Mouse (Mus musculus): Measurements from ENCODE around the gene Gpr107. TPM values are rescaled to one million over a fixed set of nuclear protein-coding genes. Genes with fewer than 3 reads are reported as not detected.

Gene Gpr107
- polyA plus RNA-seq, 1 experiment = 34.5 TPM

- Histone ChIP-seq H3K36me3 (ENCODE audit: control insufficient read depth, insufficient read depth, low read length) (0 out of 2 replicates have a peak, but pooled peaks cover 2% of the 10 kb centered on the region), H3K27me3 (ENCODE audit: control insufficient read depth, insufficient read depth, low read length) (no peaks in the 10 kb centered on the region), H3K4me1 (ENCODE audit: control insufficient read depth, insufficient read depth, low read length) (no peaks in the 10 kb centered on the region), H3K27ac (ENCODE audit: control insufficient read depth, insufficient read depth, low read depth, low read length) (no peak overlapping the region), H3K4me3 (ENCODE audit: control insufficient read depth, low read depth, low read length) (no peak overlapping the region)
- TF ChIP-seq POLR2A (IDR thresholded peaks at IDR 0.05; ENCODE audit: control insufficient read depth, low read depth, low read length) = no peak
- TF ChIP-seq CTCF (IDR thresholded peaks at IDR 0.05; ENCODE audit: control insufficient read depth, insufficient read depth, insufficient replicate concordance, low read depth, low read length) = no peak
These were observed 57.4 kb downstream of the Gpr107 start for GRCm38 (mm10) chr2:31209525-31209924.

GRCm38 (mm10) chr2:31210144-31210847 lies 58.2 kb downstream of the Gpr107 start:
- no peak overlapping the region for H3K27ac ChIP-seq (ENCODE audit: control insufficient read depth, insufficient read depth, low read depth, low read length)

GRCm38 (mm10) chr2:31211204-31211603 lies 59.1 kb downstream of the Gpr107 start:
- Histone ChIP-seq H3K4me3 (ENCODE audit: control insufficient read depth, low read depth, low read length) (no peak overlapping the region), H3K27ac (ENCODE audit: control insufficient read depth, insufficient read depth, low read depth, low read length) (no peak overlapping the region), H3K4me1 (ENCODE audit: control insufficient read depth, insufficient read depth, low read length) (no peaks in the 10 kb centered on the region), H3K36me3 (ENCODE audit: control insufficient read depth, insufficient read depth, low read length) (peaks cover 2% of the 10 kb centered on the region; the same call in 1 of the 2 replicates), H3K27me3 (ENCODE audit: control insufficient read depth, insufficient read depth, low read length) (no peaks in the 10 kb centered on the region)
- TF ChIP-seq CTCF (IDR thresholded peaks at IDR 0.05; ENCODE audit: control insufficient read depth, insufficient read depth, insufficient replicate concordance, low read depth, low read length) = no peak
- TF ChIP-seq POLR2A (IDR thresholded peaks at IDR 0.05; ENCODE audit: control insufficient read depth, low read depth, low read length) = no peak

More at GRCm38 (mm10) chr2:31210144-31210847, 58.2 kb downstream of the Gpr107 start:
- Histone ChIP-seq H3K36me3 (ENCODE audit: control insufficient read depth, insufficient read depth, low read length) (peaks cover 2% of the 10 kb centered on the region; the same call in 1 of the 2 replicates), H3K4me1 (ENCODE audit: control insufficient read depth, insufficient read depth, low read length) (no peaks in the 10 kb centered on the region), H3K27me3 (ENCODE audit: control insufficient read depth, insufficient read depth, low read length) (no peaks in the 10 kb centered on the region), H3K4me3 (ENCODE audit: control insufficient read depth, low read depth, low read length) (no peak overlapping the region)
- TF ChIP-seq CTCF (IDR thresholded peaks at IDR 0.05; ENCODE audit: control insufficient read depth, insufficient read depth, insufficient replicate concordance, low read depth, low read length) = no peak
- TF ChIP-seq POLR2A (IDR thresholded peaks at IDR 0.05; ENCODE audit: control insufficient read depth, low read depth, low read length) = no peak

- Histone ChIP-seq H3K4me1 (ENCODE audit: control insufficient read depth, insufficient read depth, low read length) (no peaks in the 10 kb centered on the region), H3K27ac (ENCODE audit: control insufficient read depth, insufficient read depth, low read depth, low read length) (no peak overlapping the region), H3K27me3 (ENCODE audit: control insufficient read depth, insufficient read depth, low read length) (no peaks in the 10 kb centered on the region), H3K4me3 (ENCODE audit: control insufficient read depth, low read depth, low read length) (no peak overlapping the region), H3K36me3 (ENCODE audit: control insufficient read depth, insufficient read depth, low read length) (peaks cover 2% of the 10 kb centered on the region; the same call in 1 of the 2 replicates)
- no peak for TF ChIP-seq CTCF (IDR thresholded peaks at IDR 0.05; ENCODE audit: control insufficient read depth, insufficient read depth, insufficient replicate concordance, low read depth, low read length)
- TF ChIP-seq POLR2A (IDR thresholded peaks at IDR 0.05; ENCODE audit: control insufficient read depth, low read depth, low read length) = no peak
These were observed 62.2 kb downstream of the Gpr107 start for GRCm38 (mm10) chr2:31214211-31214796.

GRCm38 (mm10) chr2:31218611-31219010 lies 66.5 kb downstream of the Gpr107 start:
- Histone ChIP-seq H3K4me3 (ENCODE audit: control insufficient read depth, low read depth, low read length) (no peak overlapping the region), H3K27ac (ENCODE audit: control insufficient read depth, insufficient read depth, low read depth, low read length) (no peak overlapping the region), H3K4me1 (ENCODE audit: control insufficient read depth, insufficient read depth, low read length) (no peaks in the 10 kb centered on the region), H3K36me3 (ENCODE audit: control insufficient read depth, insufficient read depth, low read length) (no peaks in the 10 kb centered on the region; the same call in 1 of the 2 replicates), H3K27me3 (ENCODE audit: control insufficient read depth, insufficient read depth, low read length) (no peaks in the 10 kb centered on the region)
- TF ChIP-seq POLR2A (IDR thresholded peaks at IDR 0.05; ENCODE audit: control insufficient read depth, low read depth, low read length) (no peak), CTCF (IDR thresholded peaks at IDR 0.05; ENCODE audit: control insufficient read depth, insufficient read depth, insufficient replicate concordance, low read depth, low read length) (no peak)

GRCm38 (mm10) chr2:31219470-31219869 lies 67.4 kb downstream of the Gpr107 start:
- H3K4me3 ChIP-seq (ENCODE audit: control insufficient read depth, low read depth, low read length) = no peak overlapping the region
- no peak overlapping the region for H3K27ac ChIP-seq (ENCODE audit: control insufficient read depth, insufficient read depth, low read depth, low read length)
- no peaks in the 10 kb centered on the region for H3K4me1 ChIP-seq (ENCODE audit: control insufficient read depth, insufficient read depth, low read length)
- TF ChIP-seq POLR2A (IDR thresholded peaks at IDR 0.05; ENCODE audit: control insufficient read depth, low read depth, low read length) (no peak), CTCF (IDR thresholded peaks at IDR 0.05; ENCODE audit: control insufficient read depth, insufficient read depth, insufficient replicate concordance, low read depth, low read length) (no peak)
- H3K36me3 ChIP-seq (ENCODE audit: control insufficient read depth, insufficient read depth, low read length) = no peaks in the 10 kb centered on the region; the same call in 1 of the 2 replicates
- H3K27me3 ChIP-seq (ENCODE audit: control insufficient read depth, insufficient read depth, low read length) = no peaks in the 10 kb centered on the region

- Histone ChIP-seq H3K36me3 (ENCODE audit: control insufficient read depth, insufficient read depth, low read length) (no peaks in the 10 kb centered on the region), H3K4me1 (ENCODE audit: control insufficient read depth, insufficient read depth, low read length) (no peaks in the 10 kb centered on the region), H3K27me3 (ENCODE audit: control insufficient read depth, insufficient read depth, low read length) (no peaks in the 10 kb centered on the region), H3K27ac (ENCODE audit: control insufficient read depth, insufficient read depth, low read depth, low read length) (no peak overlapping the region), H3K4me3 (ENCODE audit: control insufficient read depth, low read depth, low read length) (no peak overlapping the region)
- TF ChIP-seq CTCF (IDR thresholded peaks at IDR 0.05; ENCODE audit: control insufficient read depth, insufficient read depth, insufficient replicate concordance, low read depth, low read length) (no peak), POLR2A (IDR thresholded peaks at IDR 0.05; ENCODE audit: control insufficient read depth, low read depth, low read length) (no peak)
These were observed 68.7 kb downstream of the Gpr107 start for GRCm38 (mm10) chr2:31220844-31221243.
